Mouse (Mus musculus) brain, embryonic 14.5 days (tissue): ENCODE measurements around the gene Lcn6. TPM values are rescaled to one million over a fixed set of nuclear protein-coding genes. Genes with fewer than 3 reads are reported as not detected.
A peak's percentile ranks its signal among the peaks of the same experiment; 100 is the strongest.
"Not testable (repeated sequence)": the region's sequence is repeated elsewhere in the genome, so short reads cannot be mapped to it uniquely, and the experiment has no call there.

ENCODE experiments used
- DNase-seq: peaks from one replicate; pipeline ENCODE4 v3.0.0-alpha.2; 2011; ENCODE audit warnings: low read depth
- CTCF ChIP-seq: fragments of 200-500 bp; IDR thresholded peaks from 2 replicates; pipeline ENCODE4 v1.5.1; 2012; ENCODE audit warnings: inconsistent platforms, mild to moderate bottlenecking, moderate library complexity, borderline replicate concordance; ENCODE audit not compliant: insufficient read depth, insufficient read length; ENCODE audit errors: extremely low read depth
- POLR2A ChIP-seq: fragments of 200-500 bp; IDR thresholded peaks from 2 replicates; pipeline ENCODE4 v1.6.1; 2012; ENCODE audit warnings: mild to moderate bottlenecking, inconsistent platforms, borderline replicate concordance; ENCODE audit not compliant: poor library complexity, insufficient read depth, insufficient read length, severe bottlenecking; ENCODE audit errors: extremely low read depth
- polyA plus RNA-seq: library from polyadenylated mRNA; depleted of rRNA; stranded (reverse); fragments of >200 nt; gene quantifications from 2 replicates; pipeline ENCODE4 v1.2.3, GENCODE M21; 2012

Lcn6 gene
- polyA plus RNA-seq, 1 experiment = not detected

DNA sequence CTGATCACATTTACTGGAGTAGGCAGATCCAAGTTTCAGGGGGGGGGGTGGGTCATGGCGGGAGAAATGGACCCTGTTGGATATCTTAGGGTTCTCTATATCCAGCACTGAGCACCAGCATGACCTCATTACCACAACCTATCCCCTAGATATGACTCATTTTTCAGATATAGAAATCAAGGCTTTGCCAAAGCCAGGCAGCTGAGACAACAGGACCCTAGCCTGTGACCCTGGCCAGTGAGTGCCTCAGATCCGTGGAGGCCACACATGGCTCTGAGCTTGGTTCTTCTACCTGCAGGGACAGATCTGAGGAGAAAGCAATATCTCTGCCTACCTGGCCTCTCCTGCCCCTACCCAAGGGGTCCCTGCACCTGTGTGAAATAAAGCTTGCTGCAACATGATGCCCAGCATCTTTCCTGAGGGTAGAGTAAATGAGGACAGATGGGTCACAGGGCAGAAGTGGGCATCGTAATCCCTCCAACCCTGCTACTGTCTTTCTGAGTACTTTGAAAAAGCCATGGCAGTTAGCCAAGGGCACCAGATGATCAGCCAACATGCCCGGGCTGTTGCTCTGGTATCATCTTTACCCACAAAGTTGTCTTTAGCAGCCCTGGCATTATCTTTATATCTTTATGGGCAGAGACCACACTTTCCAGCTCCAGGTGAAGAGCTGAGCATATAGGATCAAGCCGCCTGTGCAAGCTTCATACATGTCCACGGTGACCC lies 15.2 kb upstream of the Lcn6 start:
- TF ChIP-seq POLR2A = no peak
- no peak for TF ChIP-seq CTCF
- DNase-seq = no peak

DNA sequence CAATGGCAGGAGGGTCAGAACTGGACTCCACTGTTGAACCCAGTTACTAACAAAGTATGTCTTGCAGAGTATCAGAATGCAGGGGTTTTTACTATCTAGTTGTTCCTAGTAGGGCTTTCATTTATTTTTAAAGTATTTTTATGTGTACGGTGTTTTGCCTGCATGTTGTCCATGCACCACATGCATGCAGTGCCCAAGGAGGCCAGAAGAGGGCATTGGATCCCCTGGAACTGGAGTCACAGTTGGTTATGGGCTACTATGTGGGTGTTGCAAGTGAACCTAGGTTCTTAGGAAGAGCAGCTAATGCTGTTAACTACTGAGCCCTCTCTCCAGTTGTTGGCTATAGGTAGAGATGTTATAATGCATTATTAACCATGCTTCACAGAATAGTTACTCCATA lies 13.1 kb upstream of the Lcn6 start:
- TF ChIP-seq CTCF (peak; percentile 64; the same call in 1 of the 2 replicates), POLR2A (no peak)
- DNase-seq = peak; percentile 21

DNA sequence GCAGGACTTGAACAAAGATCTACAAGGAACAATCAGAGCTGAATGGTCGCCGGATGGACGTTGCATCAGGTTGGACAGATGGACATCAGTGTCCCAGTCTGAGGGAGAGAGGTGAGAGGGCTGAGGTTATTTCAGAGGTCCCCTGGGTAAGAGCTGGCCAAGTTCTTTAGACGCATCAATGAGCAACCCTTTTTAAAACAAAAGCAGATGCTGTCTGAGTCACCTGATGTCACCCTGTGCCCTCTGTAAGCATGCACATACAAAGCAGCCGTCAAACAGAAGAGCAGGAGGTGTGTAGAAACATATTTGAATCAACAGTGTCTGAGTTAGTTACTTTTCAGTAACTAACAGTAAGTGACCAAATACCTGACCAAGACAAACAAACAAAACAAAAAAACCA lies 12.5 kb upstream of the Lcn6 start:
- TF ChIP-seq POLR2A = no peak
- no peak for TF ChIP-seq CTCF

DNA sequence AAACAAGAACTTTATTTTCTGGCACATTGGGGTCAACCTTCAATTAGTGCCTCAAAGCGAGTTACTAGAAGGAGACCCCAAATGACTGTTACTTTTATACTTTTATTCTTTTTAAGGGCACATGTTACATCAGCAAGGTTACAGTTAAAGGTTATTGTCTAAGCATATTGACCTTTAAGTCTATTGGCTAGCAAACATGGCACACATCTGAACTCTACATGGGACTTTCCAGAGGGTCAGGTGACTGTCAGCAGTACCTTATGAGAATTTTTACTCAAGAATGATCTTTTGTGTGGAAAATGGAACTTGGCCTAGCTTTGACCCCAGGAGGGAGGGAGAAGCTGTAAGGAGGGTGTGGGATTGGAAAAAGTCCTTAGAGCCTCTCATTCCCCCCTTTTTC lies 10.1 kb upstream of the Lcn6 start:
- no peak for DNase-seq
- no peak for TF ChIP-seq CTCF
- TF ChIP-seq POLR2A = no peak

More for the DNA sequence above, 12.5 kb upstream of the Lcn6 start:
- DNase-seq = no peak

DNA sequence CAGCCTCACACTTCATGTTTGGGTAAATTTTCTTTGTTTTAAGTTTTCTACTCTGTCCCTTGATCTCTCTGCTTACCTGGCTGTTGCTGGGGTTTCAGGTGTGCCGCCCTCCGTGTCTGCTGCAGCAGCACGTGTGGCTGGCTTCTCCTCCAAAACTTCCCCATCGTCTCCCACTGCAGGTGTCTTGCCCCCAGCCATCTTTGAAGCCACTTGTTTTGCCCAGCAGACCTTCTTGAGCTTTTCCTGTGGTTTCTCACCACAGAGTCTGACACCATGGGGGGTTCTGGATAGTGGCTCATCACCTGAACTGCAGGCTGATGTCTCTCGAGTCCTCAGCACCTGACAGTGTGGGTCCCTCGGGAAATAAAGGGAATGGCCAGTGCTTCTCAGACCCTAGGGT lies 3.0 kb downstream of the Lcn6 start:
- no peak for DNase-seq
- TF ChIP-seq CTCF (no peak), POLR2A (no peak)

DNA sequence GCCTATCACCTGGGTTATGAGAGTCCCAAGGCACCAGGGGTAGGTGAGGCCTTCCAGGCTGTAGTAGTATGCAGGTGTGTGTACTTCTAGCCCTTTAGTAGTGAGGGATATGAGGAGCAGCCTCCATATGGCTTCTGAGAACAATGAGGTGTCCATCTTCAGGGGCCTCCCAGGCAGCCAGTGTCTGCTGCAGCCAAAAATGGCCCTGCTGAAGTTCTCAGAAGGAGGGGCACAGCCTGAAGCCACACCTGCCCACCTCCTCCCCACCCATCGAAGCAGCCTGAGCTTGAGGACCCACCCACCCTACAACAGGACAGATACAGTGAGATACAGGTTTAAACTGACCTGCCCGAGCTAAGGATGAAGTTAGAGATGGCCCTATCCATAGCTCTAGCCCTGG lies 5.8 kb downstream of the Lcn6 start, which contains the start of gene Lcn10:
Lcn10 (plus strand) TSS at position 301 of the 400 bp plus-strand sequence.
- no peak for TF ChIP-seq CTCF
- no peak for TF ChIP-seq POLR2A
- DNase-seq = no peak

DNA sequence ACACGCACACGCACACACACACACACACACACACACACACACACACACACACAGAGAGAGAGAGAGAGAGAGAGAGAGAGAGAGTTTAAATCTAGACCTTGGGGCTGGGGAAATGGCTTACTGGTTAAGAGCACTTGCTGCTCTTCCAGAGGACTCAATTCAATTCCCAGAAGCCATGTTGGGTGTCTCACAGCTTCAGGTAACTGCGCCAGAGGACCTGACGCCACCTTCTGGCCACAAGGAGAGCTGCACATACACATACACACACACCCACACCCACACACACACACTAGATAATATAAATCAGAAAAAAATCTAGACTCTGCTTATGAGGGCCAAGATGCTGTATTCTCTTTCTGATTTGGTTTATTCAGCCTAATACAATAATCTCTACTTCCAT lies 10.4 kb downstream of the Lcn6 start:
- no peak for TF ChIP-seq POLR2A
- no peak for TF ChIP-seq CTCF
- DNase-seq = no peak

DNA sequence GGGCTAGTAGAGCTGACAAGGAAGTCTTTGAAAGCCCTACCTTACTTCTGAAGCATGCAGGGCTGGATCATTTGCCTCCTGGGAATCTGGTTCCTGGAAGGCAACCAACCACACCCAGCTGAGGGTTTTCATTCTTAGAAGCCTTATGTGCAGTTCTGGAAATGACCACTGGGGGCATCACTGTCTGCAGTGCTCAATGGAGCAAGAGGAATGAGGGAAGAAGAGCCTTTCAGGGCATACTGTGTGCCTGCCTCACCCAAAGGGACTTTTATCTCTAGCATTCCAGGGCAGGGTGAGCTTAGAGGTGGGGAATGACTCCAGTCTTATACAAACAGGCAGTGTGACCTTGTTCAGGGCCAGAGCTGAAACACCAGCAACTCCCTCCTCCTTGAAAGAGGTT lies 18.0 kb downstream of the Lcn6 start:
- no peak for TF ChIP-seq POLR2A
- peak; percentile 77 for TF ChIP-seq CTCF
- DNase-seq = peak; percentile 56

DNA sequence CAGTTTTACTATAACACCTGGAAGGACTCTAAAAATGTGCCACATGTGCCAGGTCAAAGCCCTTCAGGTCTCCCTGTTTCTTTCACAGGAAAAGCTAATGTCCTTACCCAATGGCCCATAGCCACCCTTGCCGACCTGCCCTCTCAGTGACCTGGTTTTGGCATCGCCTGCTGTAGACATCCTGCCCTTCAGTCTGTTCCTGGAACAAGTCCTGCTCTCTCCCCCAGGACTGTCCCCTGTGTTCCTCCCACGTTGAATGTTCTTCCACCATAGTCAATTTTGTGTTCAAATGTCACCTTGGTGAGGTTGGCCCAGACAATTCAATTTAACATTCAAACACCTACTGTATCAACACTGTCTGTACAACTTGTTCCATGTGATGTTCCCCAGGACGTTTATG lies 20.4 kb downstream of the Lcn6 start:
- TF ChIP-seq CTCF (no peak), POLR2A (no peak)
- DNase-seq = no peak

DNA sequence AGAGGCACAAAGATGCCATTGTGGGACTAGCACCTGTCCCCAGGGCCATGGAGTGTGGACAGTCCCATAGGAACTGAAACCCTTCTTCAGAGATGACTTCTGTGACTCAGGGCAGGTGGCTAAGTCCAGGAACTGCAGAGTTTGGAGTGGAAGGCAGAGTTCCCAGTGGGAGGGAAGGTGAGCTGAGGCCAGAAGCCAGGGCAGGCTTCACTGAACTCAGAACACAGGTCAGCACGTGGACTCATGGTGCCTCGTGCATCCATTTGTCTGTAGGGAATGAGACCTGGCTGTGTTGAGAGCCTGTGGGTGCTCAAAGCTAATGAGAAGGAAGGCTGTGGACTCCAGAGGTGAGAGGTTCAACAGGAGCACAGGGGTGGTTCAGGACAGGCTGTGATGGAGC lies 22.1 kb downstream of the Lcn6 start:
- TF ChIP-seq POLR2A (no peak), CTCF (no peak)
- no peak for DNase-seq

DNA sequence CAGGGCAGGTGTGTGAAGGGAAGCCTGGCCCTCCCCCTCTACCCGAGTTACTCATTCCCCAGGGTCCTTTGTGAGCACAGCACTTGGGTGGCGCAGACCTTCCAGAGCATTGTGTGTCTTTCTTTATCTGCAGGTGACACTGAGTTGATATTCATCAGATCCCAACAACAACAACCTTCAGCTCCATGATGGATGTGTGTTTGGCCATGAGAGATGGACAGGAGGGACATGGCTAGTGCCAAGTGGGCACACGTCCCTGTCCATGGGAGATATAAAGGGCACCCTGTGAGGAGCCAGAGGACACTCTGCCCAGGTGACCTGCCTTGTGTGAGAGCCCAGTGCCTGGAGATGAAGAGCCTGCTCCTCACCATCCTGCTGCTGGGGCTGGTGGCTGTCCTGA lies 23.2 kb downstream of the Lcn6 start, which contains the start of gene Obp2a:
Obp2a (plus strand) TSS at position 301 of the 400 bp plus-strand sequence.
- DNase-seq = not testable (repeated sequence)

DNA sequence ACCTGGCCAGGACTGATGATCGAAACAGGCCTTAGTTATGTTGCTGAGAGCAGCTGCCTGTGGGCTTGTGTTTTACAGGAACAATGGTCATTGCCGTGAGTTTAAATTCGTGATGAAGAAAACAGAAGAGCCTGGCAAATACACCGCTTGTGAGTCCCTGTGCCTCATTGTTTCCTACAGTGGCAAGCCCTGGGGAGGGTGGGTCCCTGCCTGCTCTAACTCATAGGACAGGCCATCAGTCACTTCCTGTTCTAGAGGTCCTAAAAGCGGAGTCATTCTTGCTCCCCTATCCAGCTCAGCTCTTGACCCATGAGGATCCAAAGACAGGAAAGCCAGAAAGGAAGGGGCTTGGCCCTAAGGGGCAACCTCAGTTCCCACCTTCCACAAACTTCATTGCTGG lies 24.4 kb downstream of the Lcn6 start:
- no peak for TF ChIP-seq POLR2A
- TF ChIP-seq CTCF = no peak
- DNase-seq = no peak
